Mouse (Mus musculus) embryonic facial prominence, embryonic 12.5 days (tissue): Measurements from ENCODE around the gene Caskin2. TPM values are rescaled to one million over a fixed set of nuclear protein-coding genes. Genes with fewer than 3 reads are reported as not detected.
A peak's percentile ranks its signal among the peaks of the same experiment; 100 is the strongest.

ENCODE experiments used
- ATAC-seq: fragments of 200-750 bp; cut with Nextera tagmentation; 2 replicates; pipeline ENCODE4 v1.8.0; 2017; ENCODE audit not compliant: insufficient number of reproducible peaks, insufficient read depth, low FRiP score, low TSS enrichment
- H3K27ac ChIP-seq: fragments of 300-500 bp; sonication (generic); 2 replicates; pipeline ENCODE4 v1.5.1; 2016; ENCODE audit warnings: mild to moderate bottlenecking
- H3K27me3 ChIP-seq: fragments of 300-500 bp; sonication (generic); 2 replicates; pipeline ENCODE4 v1.6.1; 2016; ENCODE audit warnings: mild to moderate bottlenecking, moderate library complexity
- H3K36me3 ChIP-seq: fragments of 300-500 bp; sonication (generic); 2 replicates; pipeline ENCODE4 v1.6.1; 2016; ENCODE audit warnings: mild to moderate bottlenecking
- H3K4me1 ChIP-seq: fragments of 300-500 bp; sonication (generic); 2 replicates; pipeline ENCODE4 v1.6.1; 2016
- H3K4me2 ChIP-seq: fragments of 300-500 bp; sonication (generic); replicated peaks from 2 replicates; pipeline ENCODE4 v1.6.1; 2016; ENCODE audit warnings: mild to moderate bottlenecking, moderate library complexity
- H3K4me3 ChIP-seq: fragments of 300-500 bp; sonication (generic); 2 replicates; pipeline ENCODE4 v1.5.1; 2016; ENCODE audit warnings: mild to moderate bottlenecking
- H3K9ac ChIP-seq: fragments of 300-500 bp; sonication (generic); 2 replicates; pipeline ENCODE4 v1.6.1; 2016; ENCODE audit warnings: mild to moderate bottlenecking, moderate library complexity
- H3K9me3 ChIP-seq: fragments of 300-500 bp; sonication (generic); 2 replicates; pipeline ENCODE4 v1.6.1; 2016; ENCODE audit warnings: mild to moderate bottlenecking, moderate library complexity
- WGBS: fragments of 180-500 bp; shearing (Covaris S2); methylation state at CpG from one replicate; pipeline ENCODE4 v1.1.7; 2016; 5-methylcytosine and 5-hydroxymethylcytosine counted together
- polyA plus RNA-seq: library from polyadenylated mRNA; unstranded; fragments of >200 nt; fragmentation: Nextera tagmentation; extraction: Ambion mirVana; gene quantifications from 2 replicates; pipeline ENCODE4 v1.2.1, GENCODE M21; 2016

Gene Caskin2
- polyA plus RNA-seq, 1 experiment from 2014 or later: 17.5 TPM

DNA sequence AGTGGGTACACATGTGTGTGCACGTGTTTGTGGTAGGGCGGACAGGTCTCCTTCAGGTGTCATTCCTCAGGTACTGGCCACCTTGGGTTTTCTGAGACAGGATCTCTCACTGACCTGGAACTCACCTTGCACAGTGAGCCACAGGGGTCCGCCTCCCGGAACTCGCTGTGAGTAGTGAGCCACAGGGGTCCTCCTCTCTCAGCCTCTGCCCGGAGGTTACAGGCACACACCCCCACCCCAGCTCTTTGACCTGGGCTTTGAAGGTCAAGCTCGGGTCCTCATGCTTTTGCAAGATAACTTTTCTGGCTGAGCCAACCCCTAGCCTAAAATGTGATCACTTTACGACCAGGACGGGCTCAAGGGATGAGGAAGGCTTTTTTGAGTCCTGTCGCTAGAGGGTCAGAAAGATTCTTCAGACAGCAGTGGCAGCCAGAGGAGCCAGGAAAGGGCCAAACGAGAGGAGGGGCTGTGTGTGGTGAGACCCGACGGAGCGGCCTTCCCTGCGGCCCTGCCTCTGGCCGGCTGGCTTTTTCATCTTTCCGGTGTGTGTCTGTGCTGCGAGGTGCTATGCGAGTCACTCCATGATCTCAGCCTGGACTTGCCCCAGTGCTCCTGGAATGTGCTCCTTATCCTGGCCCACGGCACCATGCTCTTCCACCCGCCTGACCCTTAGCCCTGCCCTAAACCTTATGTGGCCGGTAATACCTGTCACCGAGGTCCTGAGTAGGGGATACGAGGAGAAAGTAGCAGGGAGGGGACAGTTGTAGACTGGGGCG, 17.3 kb upstream of the Caskin2 start:
- no peak for ATAC-seq
- H3K27me3 ChIP-seq: peaks cover 35% of the 10 kb centered on the region
- no peaks in the 10 kb centered on the region for H3K9me3 ChIP-seq
- no peak overlapping the region for H3K4me2 ChIP-seq
- 18% methylated on average over 25 of the region's 25 CpGs for WGBS
- H3K4me1 ChIP-seq: peaks cover 35% of the 10 kb centered on the region
- no peak overlapping the region for H3K27ac ChIP-seq
- H3K4me3 ChIP-seq: no peak overlapping the region
- no peaks in the 10 kb centered on the region for H3K36me3 ChIP-seq
- H3K9ac ChIP-seq: no peak overlapping the region

DNA sequence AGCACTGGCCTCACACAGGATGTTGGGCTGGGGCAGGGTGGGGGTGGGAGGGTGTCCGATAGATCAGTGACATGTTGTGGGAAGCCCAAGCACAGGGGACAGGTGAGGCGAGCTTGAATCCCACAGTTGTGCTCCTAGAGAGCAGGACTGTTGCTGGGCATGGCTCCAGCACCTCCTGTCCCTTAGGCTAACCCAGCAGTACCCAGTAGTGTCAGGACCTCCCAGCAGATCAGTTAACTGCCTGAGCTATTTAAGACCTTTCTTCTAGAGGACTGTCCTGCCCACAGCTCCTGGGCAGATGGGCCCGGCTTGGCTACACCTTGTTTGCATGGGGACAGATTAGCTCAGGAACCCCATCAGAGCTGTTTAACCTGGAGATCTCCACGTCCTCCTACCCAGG, 15.6 kb upstream of the Caskin2 start:
- Histone ChIP-seq H3K27ac (no peak overlapping the region), H3K9ac (no peak overlapping the region), H3K36me3 (no peaks in the 10 kb centered on the region), H3K9me3 (no peaks in the 10 kb centered on the region), H3K4me2 (no peak overlapping the region), H3K4me1 (peaks cover 38% of the 10 kb centered on the region), H3K27me3 (peaks cover 51% of the 10 kb centered on the region), H3K4me3 (no peak overlapping the region)
- ATAC-seq: no peak
- WGBS: 64% methylated on average over 4 of the region's 4 CpGs

DNA sequence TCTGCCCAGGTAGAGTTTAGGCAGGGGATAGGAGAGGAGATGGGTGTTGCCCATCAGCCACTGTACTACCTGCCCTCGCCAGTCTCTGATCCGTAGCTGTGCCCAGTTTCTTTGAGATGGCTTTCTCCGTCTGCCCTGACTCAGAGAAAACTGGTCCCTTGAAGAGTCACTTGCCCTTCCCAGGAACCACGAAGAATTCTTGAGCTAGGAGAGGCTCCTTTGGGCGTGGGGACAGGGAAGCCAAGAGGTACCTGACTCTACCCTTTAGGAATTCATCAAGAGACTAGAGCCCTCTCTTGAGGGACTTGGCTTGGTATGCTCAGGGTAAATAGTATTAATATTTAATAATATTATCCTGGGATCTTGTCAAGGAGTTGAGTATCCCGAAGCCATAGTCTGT, 14.2 kb upstream of the Caskin2 start:
- no peak overlapping the region for H3K9ac ChIP-seq

DNA sequence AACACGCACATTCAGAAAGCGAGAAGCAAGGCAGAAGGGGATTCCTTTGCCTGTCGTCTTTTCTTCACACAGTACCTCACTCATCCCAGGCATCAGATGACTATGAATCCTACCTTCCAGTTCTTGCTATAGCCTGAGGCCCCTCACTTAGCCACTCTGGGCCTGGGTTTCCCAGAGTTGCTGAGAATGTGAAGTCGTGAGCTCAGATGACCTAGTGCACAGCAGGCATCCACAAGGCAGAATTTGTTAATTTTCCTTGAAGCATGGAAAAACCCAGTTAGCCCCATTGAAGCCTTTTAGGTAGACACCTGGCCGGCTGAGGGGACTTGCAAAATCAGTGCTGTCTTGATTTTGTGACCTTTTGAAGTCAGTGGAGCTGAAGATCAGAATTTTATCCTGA, 13.0 kb upstream of the Caskin2 start:
- peaks cover 57% of the 10 kb centered on the region for H3K27me3 ChIP-seq
- H3K9ac ChIP-seq: no peak overlapping the region
- no peaks in the 10 kb centered on the region for H3K9me3 ChIP-seq
- no peak overlapping the region for H3K4me2 ChIP-seq
- H3K27ac ChIP-seq: no peak overlapping the region
- WGBS: 36% methylated on average over 5 of the region's 5 CpGs
- H3K36me3 ChIP-seq: peaks cover 13% of the 10 kb centered on the region
- peaks cover 26% of the 10 kb centered on the region for H3K4me1 ChIP-seq
- no peak for ATAC-seq
- no peak overlapping the region for H3K4me3 ChIP-seq

More for the DNA sequence above, 14.2 kb upstream of the Caskin2 start:
- 88% methylated on average over 6 of the region's 6 CpGs for WGBS
- Histone ChIP-seq H3K27me3 (peaks cover 60% of the 10 kb centered on the region), H3K36me3 (peaks cover 2% of the 10 kb centered on the region; the same call in 1 of the 2 replicates), H3K4me2 (no peak overlapping the region), H3K9me3 (no peaks in the 10 kb centered on the region), H3K4me3 (no peak overlapping the region), H3K4me1 (peaks cover 30% of the 10 kb centered on the region), H3K27ac (no peak overlapping the region)
- no peak for ATAC-seq

DNA sequence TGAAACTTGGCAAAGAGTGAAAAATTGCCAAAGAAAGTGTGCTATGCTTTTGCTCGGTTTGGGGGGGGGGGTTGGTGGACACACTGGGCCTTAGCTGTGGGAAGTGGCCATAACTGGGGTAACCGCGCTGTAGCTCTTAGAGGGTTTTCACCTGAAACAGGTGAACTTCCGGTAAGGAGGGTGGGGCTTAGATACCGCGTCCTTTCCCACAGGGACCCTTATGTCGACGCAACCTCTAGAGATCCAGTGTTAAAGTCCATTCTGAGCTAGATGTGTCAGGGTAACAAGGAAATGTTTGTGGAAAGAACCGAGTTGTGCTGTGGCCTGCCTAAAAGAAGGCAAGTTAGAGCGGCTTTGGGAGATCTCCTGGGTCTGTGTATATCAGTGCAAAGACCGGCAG, 11.4 kb upstream of the Caskin2 start:
- WGBS: 14% methylated on average over 11 of the region's 11 CpGs
- no peak overlapping the region for H3K27ac ChIP-seq
- peak overlapping the region; percentile 93 for H3K4me2 ChIP-seq
- no peak overlapping the region for H3K9ac ChIP-seq
- peaks cover 18% of the 10 kb centered on the region for H3K4me1 ChIP-seq
- H3K4me3 ChIP-seq: peak overlapping the region; percentile 60
- H3K36me3 ChIP-seq: peaks cover 30% of the 10 kb centered on the region
- peaks cover 41% of the 10 kb centered on the region for H3K27me3 ChIP-seq
- no peaks in the 10 kb centered on the region for H3K9me3 ChIP-seq
- ATAC-seq: no peak

DNA sequence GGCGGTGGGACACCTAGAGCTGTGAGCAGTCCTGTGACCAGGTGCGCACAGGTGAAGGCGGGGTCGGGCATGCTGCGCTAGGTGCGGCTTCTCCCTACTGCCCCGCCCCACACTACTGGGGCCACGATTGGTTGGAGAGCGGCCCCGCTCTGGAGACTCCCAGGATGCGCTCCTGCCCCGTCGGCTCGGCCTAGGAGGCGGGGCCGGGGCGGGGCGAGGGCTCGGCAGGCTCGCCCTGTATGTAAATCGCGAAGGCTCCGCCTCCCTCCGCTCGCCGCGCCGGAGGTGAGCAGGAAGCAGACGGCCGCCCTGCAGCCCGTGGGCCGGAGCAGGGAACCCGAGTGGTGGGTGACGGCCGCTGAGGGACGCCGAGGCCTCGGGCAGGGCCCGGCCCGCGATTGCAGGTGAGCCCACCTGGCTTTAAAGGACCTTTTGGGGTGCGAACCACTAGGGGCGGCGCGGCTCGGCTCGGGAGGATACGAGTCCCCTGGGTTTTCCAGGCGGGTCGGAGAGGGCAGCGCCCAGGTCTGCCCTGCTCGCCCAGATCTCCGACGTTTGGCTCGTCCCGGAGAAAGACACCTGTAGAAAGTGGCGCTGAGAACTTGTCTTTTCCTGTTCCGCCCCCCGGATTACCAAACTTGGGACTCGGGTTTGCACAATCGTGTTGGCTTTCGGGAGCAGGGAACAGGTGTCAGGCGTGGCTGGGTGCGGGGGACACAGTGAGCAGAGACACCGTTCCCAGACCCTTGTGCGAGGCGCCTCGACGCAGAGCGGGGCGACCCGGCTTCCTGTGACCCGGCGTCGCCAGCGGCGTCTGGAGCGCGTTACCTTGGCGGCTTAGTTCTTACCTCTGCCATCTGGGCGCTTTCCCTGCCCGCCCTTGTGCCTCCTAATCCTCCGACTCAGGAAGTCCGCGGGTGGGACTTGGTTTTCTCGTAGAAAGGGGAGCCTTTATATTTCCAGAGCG, 10.6 kb upstream of the Caskin2 start, which contains the start of gene Llgl2:
Gene Llgl2, plus strand, starts transcription at position 276 of the 967 bp plus-strand sequence.
- H3K9me3 ChIP-seq: no peaks in the 10 kb centered on the region
- H3K9ac ChIP-seq: peak within 1 kb of the TSS; percentile 51
- under 1% methylated on average over 86 of the region's 87 CpGs for WGBS
- peaks cover 15% of the 10 kb centered on the region for H3K4me1 ChIP-seq
- H3K36me3 ChIP-seq: peaks cover 33% of the 10 kb centered on the region
- H3K4me3 ChIP-seq: peak within 1 kb of the TSS; percentile 60
- H3K27ac ChIP-seq: no peak within 1 kb of the TSS
- ATAC-seq: peak; percentile 88
- H3K27me3 ChIP-seq: peaks cover 39% of the 10 kb centered on the region
- peak within 1 kb of the TSS; percentile 93 for H3K4me2 ChIP-seq

DNA sequence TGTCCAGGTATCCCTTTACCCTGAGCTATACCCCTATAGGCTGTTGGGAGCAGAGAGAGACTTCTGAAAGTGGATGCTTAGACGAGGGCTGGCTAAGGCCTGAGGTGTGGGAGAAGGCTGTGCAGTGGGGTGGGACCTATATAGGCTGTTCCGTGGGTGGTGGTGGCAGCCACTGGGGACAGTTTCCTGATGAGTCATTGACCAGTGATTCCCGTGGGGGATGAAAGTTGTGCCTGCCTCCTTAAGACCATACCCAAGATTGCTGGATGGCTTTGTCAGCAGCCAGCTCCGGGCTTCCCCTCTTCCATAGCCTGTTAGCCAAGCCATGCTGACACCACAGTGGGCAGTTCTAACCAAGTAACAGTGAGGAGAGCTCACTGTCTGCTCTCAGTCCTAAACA, 7.6 kb upstream of the Caskin2 start:
- WGBS: 85% methylated on average over 4 of the region's 4 CpGs
- Histone ChIP-seq H3K27me3 (peaks cover 28% of the 10 kb centered on the region), H3K27ac (no peak overlapping the region), H3K4me2 (no peak overlapping the region), H3K4me1 (peaks cover 13% of the 10 kb centered on the region), H3K4me3 (no peak overlapping the region), H3K36me3 (peaks cover 42% of the 10 kb centered on the region), H3K9ac (no peak overlapping the region), H3K9me3 (no peaks in the 10 kb centered on the region)
- ATAC-seq: no peak

DNA sequence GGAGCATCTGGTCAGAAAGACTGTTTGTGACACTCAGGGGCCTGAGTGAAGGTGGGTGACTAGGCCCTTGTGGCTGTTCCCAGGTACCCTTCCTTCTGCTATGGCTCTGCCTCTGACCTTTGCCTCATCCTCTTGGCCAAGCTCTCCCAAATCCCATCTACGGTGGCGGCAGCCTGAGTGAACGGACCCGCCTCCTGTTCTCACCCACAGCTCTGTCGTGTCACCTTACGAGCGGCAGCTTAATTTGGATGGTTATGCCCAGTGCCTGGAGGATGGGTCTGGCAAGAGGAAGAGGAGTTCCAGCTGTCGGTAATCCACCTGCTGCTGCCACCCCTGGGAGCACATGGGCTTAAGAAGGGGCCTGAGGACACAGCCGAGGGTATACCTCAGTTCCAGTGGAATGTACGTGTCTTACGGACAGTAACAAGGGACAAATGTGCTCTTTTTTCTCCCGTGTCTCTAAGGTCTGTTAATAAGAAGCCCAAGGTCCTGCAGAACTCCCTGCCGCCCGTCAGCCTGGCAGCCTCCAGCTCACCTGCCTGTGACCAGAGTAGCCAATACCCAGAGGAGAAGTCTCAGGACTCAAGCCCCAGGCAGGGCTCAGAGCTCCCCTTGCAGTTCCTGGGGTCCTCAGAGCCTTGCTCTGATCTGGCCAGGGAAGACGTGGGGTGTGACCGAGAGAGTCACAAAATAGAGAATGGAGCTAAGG, 6.6 kb upstream of the Caskin2 start:
- 84% methylated on average over 16 of the region's 16 CpGs for WGBS
- H3K36me3 ChIP-seq: peaks cover 42% of the 10 kb centered on the region
- no peak overlapping the region for H3K9ac ChIP-seq
- no peak overlapping the region for H3K27ac ChIP-seq
- no peaks in the 10 kb centered on the region for H3K9me3 ChIP-seq
- no peak for ATAC-seq
- no peak overlapping the region for H3K4me2 ChIP-seq
- H3K27me3 ChIP-seq: peaks cover 19% of the 10 kb centered on the region
- no peak overlapping the region for H3K4me3 ChIP-seq
- H3K4me1 ChIP-seq: peaks cover 21% of the 10 kb centered on the region

DNA sequence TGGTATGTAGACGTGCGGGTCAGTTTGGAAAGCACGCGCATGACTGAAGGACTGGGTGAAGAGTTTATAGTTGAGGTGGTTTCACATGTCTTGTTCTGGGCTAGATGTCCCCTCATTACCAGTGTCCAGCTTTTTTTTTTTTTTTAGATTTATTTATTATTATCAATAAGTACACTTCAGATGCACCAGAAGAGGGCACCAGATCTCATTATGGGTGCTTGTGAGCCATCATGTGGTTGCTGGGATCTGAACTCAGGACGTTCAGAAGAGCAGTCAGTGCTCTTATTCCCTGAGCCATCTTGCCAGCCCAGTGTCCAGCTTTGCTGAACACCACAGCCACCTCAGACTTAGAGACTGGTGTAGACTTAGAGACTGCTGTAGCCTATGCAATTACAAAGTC, 3.9 kb upstream of the Caskin2 start:
- Histone ChIP-seq H3K9ac (no peak overlapping the region), H3K4me2 (no peak overlapping the region), H3K27me3 (no peaks in the 10 kb centered on the region), H3K4me3 (no peak overlapping the region), H3K9me3 (no peaks in the 10 kb centered on the region), H3K36me3 (peaks cover 38% of the 10 kb centered on the region), H3K27ac (no peak overlapping the region), H3K4me1 (peaks cover 16% of the 10 kb centered on the region)
- 94% methylated on average over 5 of the region's 5 CpGs for WGBS
- ATAC-seq: no peak

DNA sequence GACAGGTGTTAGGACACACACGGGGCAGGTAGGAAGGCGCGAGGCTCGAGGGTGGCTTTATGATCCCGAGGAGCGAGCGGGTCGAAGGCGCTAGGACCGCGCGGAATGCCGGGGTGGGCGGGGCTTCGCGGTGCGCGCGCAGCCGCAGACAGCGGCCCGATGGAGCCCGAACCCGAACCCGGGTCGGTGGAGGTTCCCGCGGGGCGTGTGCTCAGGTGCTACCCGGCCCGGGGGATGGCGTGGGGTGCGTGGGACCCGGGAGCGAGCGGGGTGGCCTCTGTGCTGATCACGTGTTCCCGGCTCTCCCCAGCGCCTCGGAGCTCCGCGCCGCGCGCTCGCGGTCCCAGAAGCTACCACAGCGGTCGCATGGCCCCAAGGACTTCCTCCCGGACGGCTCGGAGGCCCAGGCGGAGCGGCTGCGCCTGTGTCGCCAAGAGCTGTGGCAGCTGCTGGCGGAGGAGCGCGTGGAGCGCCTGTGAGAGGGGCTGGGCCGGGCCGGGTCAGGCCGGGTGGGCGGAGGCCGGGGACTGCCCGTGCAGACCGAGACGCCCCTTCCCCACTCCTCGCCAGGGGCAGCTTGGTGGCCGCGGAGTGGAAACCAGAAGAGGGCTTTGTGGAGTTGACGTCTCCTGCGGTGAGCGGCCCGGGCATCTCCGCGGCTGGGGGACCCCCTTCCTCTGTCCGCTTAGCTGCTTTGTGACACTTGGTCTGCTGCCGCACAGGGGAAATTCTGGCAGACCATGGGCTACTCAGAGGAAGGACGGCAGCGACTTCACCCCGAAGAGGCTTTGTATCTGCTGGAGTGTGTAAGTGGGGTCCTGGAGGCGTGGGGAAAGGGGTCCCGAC, 1.4 kb upstream of the Caskin2 start, which contains the start of gene Tsen54:
Gene Tsen54, plus strand, starts transcription at position 120 of the 846 bp plus-strand sequence.
- Histone ChIP-seq H3K4me1 (peaks cover 41% of the 10 kb centered on the region), H3K9ac (peak within 1 kb of the TSS; percentile 94), H3K9me3 (no peaks in the 10 kb centered on the region)

More for the DNA sequence above, 1.4 kb upstream of the Caskin2 start, which contains the start of gene Tsen54:
- no peaks in the 10 kb centered on the region for H3K27me3 ChIP-seq
- peak within 1 kb of the TSS; percentile 91 for H3K4me2 ChIP-seq
- peak within 1 kb of the TSS; percentile 78 for H3K27ac ChIP-seq
- H3K36me3 ChIP-seq: peaks cover 30% of the 10 kb centered on the region
- peak; percentile 32 for ATAC-seq
- H3K4me3 ChIP-seq: peak within 1 kb of the TSS; percentile 97
- under 1% methylated on average over 67 of the region's 84 CpGs for WGBS
